ENCODE assay signal across 10 mouse cellular contexts in genomic region chr2:168740496-168740895, GRCm38 (mm10). TPM values are rescaled to one million over a fixed set of nuclear protein-coding genes. Genes with fewer than 3 reads are reported as not detected.
DNase-seq lines count a peak whose midpoint lies in the region; ATAC-seq lines count a peak whose summit lies in the region.
"Had no signal": no experiment of that assay in that cellular context is flagged by ENCODE, and none has a peak within 500 bp of the region (broad histone marks: within the 10 kb centered on the region; RNA-seq: fewer than 3 reads in every experiment).

No protein-coding gene starts in this region.

- H3K4me1 ChIP-seq in kidney, embryonic 16.5 days (ENCODE audit: insufficient read depth, low read length), result no peaks in the 10 kb centered on the region
- peaks cover 17% of the 10 kb centered on the region for H3K4me1 ChIP-seq in forebrain, embryonic 10.5 days
- H3K4me1 ChIP-seq in intestine, embryonic 16.5 days (ENCODE audit: control insufficient read depth, insufficient read depth, low read length), result peaks cover 5% of the 10 kb centered on the region; the same call in 1 of the 2 replicates
- peaks cover 4% of the 10 kb centered on the region; the same call in 1 of the 2 replicates for H3K4me1 ChIP-seq in neural tube, embryonic 12.5 days

- WGBS in kidney, embryonic 16.5 days, result 87% methylated on average over 10 of the region's 10 CpGs
- WGBS in forebrain, embryonic 10.5 days, result 90% methylated on average over 10 of the region's 10 CpGs
- WGBS in intestine, embryonic 16.5 days, result 82% methylated on average over 10 of the region's 10 CpGs
- 92% methylated on average over 10 of the region's 10 CpGs for WGBS in neural tube, embryonic 12.5 days

- peak overlapping the region; percentile 77 for H3K4me3 ChIP-seq in kidney, embryonic 16.5 days (ENCODE audit: low read length)
- peak overlapping the region; percentile 88 for H3K4me3 ChIP-seq in forebrain, embryonic 10.5 days
- peak overlapping the region; percentile 82; the same call in 1 of the 2 replicates for H3K4me3 ChIP-seq in intestine, embryonic 16.5 days (ENCODE audit: low read length)
- H3K4me3 ChIP-seq in neural tube, embryonic 12.5 days, result peak overlapping the region; percentile 86

- DNase-seq in kidney, adult 8-10 months, result no peak
- no peak for DNase-seq in forebrain, embryonic 10.5 days (ENCODE audit: extremely low spot score, low spot score)
- DNase-seq in adrenal gland, adult 18-20 months (ENCODE audit: low spot score in 2 of 2), result no peak
- DNase-seq in layer of hippocampus, postnatal 10 days (ENCODE audit: low spot score in 2 of 2), result no peak
- DNase-seq in cerebellum, postnatal 4 days (ENCODE audit: low spot score in 2 of 2), result no peak

- no peak overlapping the region for H3K9ac ChIP-seq in kidney, embryonic 16.5 days (replicated peaks; ENCODE audit: low read length)
- 0 out of 2 replicates have a peak overlapping the region, but pooled peaks have one; percentile 79 for H3K9ac ChIP-seq in intestine, embryonic 16.5 days (ENCODE audit: low read depth, low read length)
- H3K9ac ChIP-seq in neural tube, embryonic 12.5 days, result no peak overlapping the region

- H3K27ac ChIP-seq in kidney, embryonic 16.5 days (ENCODE audit: low read length), result no peak overlapping the region
- H3K27ac ChIP-seq in forebrain, embryonic 10.5 days, result no peak overlapping the region
- peak overlapping the region; percentile 79; the same call in 1 of the 2 replicates for H3K27ac ChIP-seq in intestine, embryonic 16.5 days (ENCODE audit: low read length)
- H3K27ac ChIP-seq in neural tube, embryonic 12.5 days, result no peak overlapping the region

- no peaks in the 10 kb centered on the region for H3K36me3 ChIP-seq in kidney, embryonic 16.5 days (ENCODE audit: insufficient read depth, low read length)
- H3K36me3 ChIP-seq in forebrain, embryonic 10.5 days (replicated peaks), result no peaks in the 10 kb centered on the region
- H3K36me3 ChIP-seq in intestine, embryonic 16.5 days (ENCODE audit: control insufficient read depth, insufficient read depth, low read length), result no peaks in the 10 kb centered on the region
- no peaks in the 10 kb centered on the region for H3K36me3 ChIP-seq in neural tube, embryonic 12.5 days

- H3K27me3 ChIP-seq in kidney, embryonic 16.5 days (ENCODE audit: insufficient read depth, low read length), result no peaks in the 10 kb centered on the region
- H3K27me3 ChIP-seq in forebrain, embryonic 10.5 days (ENCODE audit: poor library complexity, severe bottlenecking), result peaks cover 4% of the 10 kb centered on the region; the same call in 1 of the 2 replicates
- no peaks in the 10 kb centered on the region for H3K27me3 ChIP-seq in intestine, embryonic 16.5 days (replicated peaks; ENCODE audit: control insufficient read depth, insufficient read depth, low read length)
- H3K27me3 ChIP-seq in neural tube, embryonic 12.5 days (replicated peaks), result no peaks in the 10 kb centered on the region

- no peak for ATAC-seq in kidney, embryonic 16.5 days (ENCODE audit: low FRiP score, low TSS enrichment)
- no peak for ATAC-seq in intestine, embryonic 16.5 days
- ATAC-seq in neural tube, embryonic 12.5 days (ENCODE audit: low FRiP score, low read depth), result no peak

- peak overlapping the region; percentile 81 for H3K4me2 ChIP-seq in kidney, embryonic 16.5 days (replicated peaks; ENCODE audit: low read depth, low read length)
- peak overlapping the region; percentile 72; the same call in 1 of the 2 replicates for H3K4me2 ChIP-seq in intestine, embryonic 16.5 days (ENCODE audit: low read depth, low read length)
- peak overlapping the region; percentile 70 for H3K4me2 ChIP-seq in neural tube, embryonic 12.5 days (replicated peaks)

- no peaks in the 10 kb centered on the region for H3K9me3 ChIP-seq in kidney, embryonic 16.5 days (ENCODE audit: low read length)
- H3K9me3 ChIP-seq in forebrain, embryonic 10.5 days, result no peaks in the 10 kb centered on the region
- H3K9me3 ChIP-seq in intestine, embryonic 16.5 days (ENCODE audit: control insufficient read depth, low read length), result 0 out of 2 replicates have a peak, but pooled peaks cover 2% of the 10 kb centered on the region
- H3K9me3 ChIP-seq in neural tube, embryonic 12.5 days, result no peaks in the 10 kb centered on the region

RNA-seq across cellular contexts. Expression of gene Atp9a, which starts 1.7 kb away (rescaled TPM):
- polyA plus RNA-seq in kidney, embryonic 16.5 days (2015; fragmentation: Nextera tagmentation; extraction: Ambion mirVana), result 10.3 and 12.4 TPM in 2 replicates
- polyA plus RNA-seq in forebrain, embryonic 10.5 days (2016; fragmentation: Nextera tagmentation; extraction: Ambion mirVana), result 8.7 and 9.0 TPM in 2 replicates
- 24.9 and 28.0 TPM in 2 replicates for polyA plus RNA-seq in intestine, embryonic 16.5 days (2015; fragmentation: Nextera tagmentation; extraction: Ambion mirVana)
- polyA plus RNA-seq in neural tube, embryonic 12.5 days (2016; fragmentation: Nextera tagmentation; extraction: Ambion mirVana), result 73.4 and 74.8 TPM in 2 replicates
- 100 to 1,000 TPM in 1 of 2 experiments, 10 to 100 TPM in 1; 74.1 to 115 TPM for total RNA-seq in adrenal gland, adult 18-20 months (2021)
- total RNA-seq in layer of hippocampus, postnatal 10 days (2021), result 100 to 1,000 TPM; 426 to 444 TPM
- total RNA-seq: MEL had no signal

RNA-seq across cellular contexts. Expression of gene Sall4, which starts 27.2 kb away (rescaled TPM):
- polyA plus RNA-seq in kidney, embryonic 16.5 days (2015; fragmentation: Nextera tagmentation; extraction: Ambion mirVana), result 0.09 and 0.23 TPM in 2 replicates
- polyA plus RNA-seq in forebrain, embryonic 10.5 days (2016; fragmentation: Nextera tagmentation; extraction: Ambion mirVana), result 35.3 and 39.1 TPM in 2 replicates
- polyA plus RNA-seq in intestine, embryonic 16.5 days (2015; fragmentation: Nextera tagmentation; extraction: Ambion mirVana), result 0.91 and 1.0 TPM in 2 replicates
- polyA plus RNA-seq in neural tube, embryonic 12.5 days (2016; fragmentation: Nextera tagmentation; extraction: Ambion mirVana), result 2.6 and 3.5 TPM in 2 replicates
- total RNA-seq in adrenal gland, adult 18-20 months (2021), result not detected
- total RNA-seq in layer of hippocampus, postnatal 10 days (2021), result under 1 TPM; 0.13 to 0.23 TPM
- total RNA-seq: MEL had no signal
- polyA plus RNA-seq: spleen, adult 2 months had no signal
